Mouse (Mus musculus): Measurements from ENCODE around the gene Mybpc1. TPM values are rescaled to one million over a fixed set of nuclear protein-coding genes. Genes with fewer than 3 reads are reported as not detected.

The Mybpc1 gene
- polyA plus RNA-seq, 1 experiment, result 1.5 TPM

DNA sequence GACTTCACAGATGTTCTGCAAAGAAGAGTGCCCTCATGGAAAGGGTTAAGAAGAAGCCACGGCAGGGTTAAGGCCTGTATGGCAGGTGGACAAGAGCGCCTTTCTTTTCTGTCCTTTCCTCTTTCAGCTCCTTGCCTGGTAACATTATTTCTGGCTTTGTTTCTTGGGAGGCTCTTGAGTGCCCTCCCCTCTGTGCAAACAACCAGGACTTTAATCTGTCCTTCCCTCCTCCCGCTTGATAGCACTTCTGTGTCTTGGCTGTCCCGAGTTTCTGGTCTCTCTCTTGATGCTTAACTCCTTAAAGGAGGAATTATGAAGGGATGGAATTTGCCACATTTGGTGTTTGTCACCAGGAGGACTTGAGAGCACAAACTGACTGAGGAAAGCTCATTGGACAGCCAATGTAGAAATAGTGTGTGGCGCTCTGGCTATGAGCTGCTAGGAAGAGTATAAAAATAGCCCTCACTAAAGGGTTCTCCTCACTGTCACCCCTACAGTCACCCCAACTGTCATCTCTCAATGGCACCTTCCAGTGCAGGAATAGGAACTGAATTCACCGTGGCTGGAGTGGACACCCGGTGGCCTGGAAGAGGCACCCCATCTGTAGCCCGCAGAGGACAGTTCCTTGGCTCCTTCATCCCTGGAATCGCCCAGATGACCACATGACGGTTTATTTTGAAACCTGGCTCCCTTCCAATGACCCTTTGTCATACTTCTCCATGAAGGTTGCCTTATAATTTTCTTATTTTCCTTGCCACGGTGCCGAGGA, 94.3 kb downstream of the Mybpc1 start:
- Histone ChIP-seq H3K4me3 (replicated peaks; ENCODE audit: control insufficient read depth, low read depth, low read length) (no peak overlapping the region), H3K27ac (ENCODE audit: control insufficient read depth, insufficient read depth, low read depth, low read length, poor library complexity) (no peak overlapping the region), H3K4me1 (ENCODE audit: control insufficient read depth, insufficient read depth, low read length) (no peaks in the 10 kb centered on the region)
- TF ChIP-seq POLR2A (IDR thresholded peaks at IDR 0.05; ENCODE audit: borderline replicate concordance, control insufficient read depth, low read depth, low read length) (no peak), CTCF (IDR thresholded peaks at IDR 0.05; ENCODE audit: control insufficient read depth, insufficient read depth, low read length) (no peak)
- 49% methylated on average over 12 of the region's 12 CpGs for WGBS

DNA sequence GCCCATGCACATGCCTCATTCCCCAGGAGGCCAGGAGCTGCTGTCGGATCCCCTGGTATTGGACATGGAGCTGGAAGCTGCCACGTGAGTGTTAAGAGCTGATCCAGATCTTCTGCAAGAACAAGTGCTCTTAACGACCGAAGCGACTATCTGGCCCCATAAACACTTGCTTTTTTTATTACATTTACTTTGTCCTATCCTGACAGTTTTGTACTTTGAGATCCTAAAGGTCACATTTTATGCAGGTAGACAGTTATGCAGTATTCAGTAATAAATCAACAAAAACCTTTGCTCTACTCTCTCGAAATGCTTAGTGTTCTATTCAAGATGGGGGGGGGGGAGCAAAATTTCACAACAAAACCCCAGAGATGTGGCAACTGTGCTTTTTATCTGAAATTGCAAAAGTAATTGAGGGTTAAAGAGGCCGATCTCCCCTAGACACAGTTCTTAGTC, 97.2 kb downstream of the Mybpc1 start:
- Histone ChIP-seq H3K4me3 (replicated peaks; ENCODE audit: control insufficient read depth, low read depth, low read length) (no peak overlapping the region), H3K27ac (ENCODE audit: control insufficient read depth, insufficient read depth, low read depth, low read length, poor library complexity) (no peak overlapping the region), H3K4me1 (ENCODE audit: control insufficient read depth, insufficient read depth, low read length) (no peaks in the 10 kb centered on the region)
- 48% methylated on average over 7 of the region's 7 CpGs for WGBS
- TF ChIP-seq CTCF (IDR thresholded peaks at IDR 0.05; ENCODE audit: control insufficient read depth, insufficient read depth, low read length) (no peak), POLR2A (IDR thresholded peaks at IDR 0.05; ENCODE audit: borderline replicate concordance, control insufficient read depth, low read depth, low read length) (no peak)

DNA sequence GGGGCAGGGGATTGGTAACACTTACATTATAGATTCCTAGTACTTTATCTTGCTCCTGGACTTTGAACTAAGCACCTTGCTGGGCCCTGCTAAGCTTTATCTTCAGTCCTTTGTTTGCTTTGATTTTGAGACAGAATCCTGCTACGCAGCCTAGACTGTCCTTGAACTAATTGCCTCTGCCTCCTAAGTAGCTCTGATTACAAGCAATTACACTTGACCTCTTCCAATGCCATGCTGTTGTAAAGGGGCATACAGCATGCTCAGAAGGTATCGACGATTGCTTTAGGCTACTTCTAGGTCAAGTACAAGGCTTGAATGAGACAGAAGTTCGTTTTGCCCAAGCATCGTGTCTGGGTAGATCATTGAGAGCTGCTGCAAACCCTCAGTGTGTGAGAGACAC, 99.7 kb downstream of the Mybpc1 start:
- Histone ChIP-seq H3K4me1 (ENCODE audit: control insufficient read depth, insufficient read depth, low read length) (no peaks in the 10 kb centered on the region; the same call in 1 of the 2 replicates), H3K4me3 (replicated peaks; ENCODE audit: control insufficient read depth, low read depth, low read length) (no peak overlapping the region), H3K27ac (ENCODE audit: control insufficient read depth, insufficient read depth, low read depth, low read length, poor library complexity) (no peak overlapping the region)
- no peak for TF ChIP-seq POLR2A (IDR thresholded peaks at IDR 0.05; ENCODE audit: borderline replicate concordance, control insufficient read depth, low read depth, low read length)
- TF ChIP-seq CTCF (IDR thresholded peaks at IDR 0.05; ENCODE audit: control insufficient read depth, insufficient read depth, low read length), result no peak
- 86% methylated on average over 5 of the region's 5 CpGs for WGBS

DNA sequence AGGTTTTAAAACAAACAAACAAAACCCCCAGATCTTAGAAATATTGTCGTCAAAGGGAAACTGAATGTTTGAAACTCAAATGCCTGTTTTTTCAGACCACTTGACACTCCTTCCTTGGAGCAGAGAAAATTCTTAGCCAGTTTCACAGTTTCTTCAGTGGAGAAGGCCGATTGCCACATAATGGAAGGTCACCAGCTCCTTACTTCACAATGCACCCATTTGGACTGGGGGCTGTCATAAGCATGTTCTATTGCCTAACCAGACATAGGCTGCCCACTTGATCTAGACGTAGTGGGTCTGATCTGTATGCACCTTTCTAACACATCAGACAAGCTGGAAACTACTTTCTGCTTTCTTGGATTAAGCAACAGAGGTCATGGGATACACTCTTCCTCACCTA, 100.5 kb downstream of the Mybpc1 start:
- H3K4me3 ChIP-seq (replicated peaks; ENCODE audit: control insufficient read depth, low read depth, low read length), result no peak overlapping the region
- no peaks in the 10 kb centered on the region; the same call in 1 of the 2 replicates for H3K4me1 ChIP-seq (ENCODE audit: control insufficient read depth, insufficient read depth, low read length)
- 41% methylated on average over 3 of the region's 3 CpGs for WGBS
- no peak for TF ChIP-seq POLR2A (IDR thresholded peaks at IDR 0.05; ENCODE audit: borderline replicate concordance, control insufficient read depth, low read depth, low read length)
- TF ChIP-seq CTCF (IDR thresholded peaks at IDR 0.05; ENCODE audit: control insufficient read depth, insufficient read depth, low read length), result no peak
- no peak overlapping the region for H3K27ac ChIP-seq (ENCODE audit: control insufficient read depth, insufficient read depth, low read depth, low read length, poor library complexity)

DNA sequence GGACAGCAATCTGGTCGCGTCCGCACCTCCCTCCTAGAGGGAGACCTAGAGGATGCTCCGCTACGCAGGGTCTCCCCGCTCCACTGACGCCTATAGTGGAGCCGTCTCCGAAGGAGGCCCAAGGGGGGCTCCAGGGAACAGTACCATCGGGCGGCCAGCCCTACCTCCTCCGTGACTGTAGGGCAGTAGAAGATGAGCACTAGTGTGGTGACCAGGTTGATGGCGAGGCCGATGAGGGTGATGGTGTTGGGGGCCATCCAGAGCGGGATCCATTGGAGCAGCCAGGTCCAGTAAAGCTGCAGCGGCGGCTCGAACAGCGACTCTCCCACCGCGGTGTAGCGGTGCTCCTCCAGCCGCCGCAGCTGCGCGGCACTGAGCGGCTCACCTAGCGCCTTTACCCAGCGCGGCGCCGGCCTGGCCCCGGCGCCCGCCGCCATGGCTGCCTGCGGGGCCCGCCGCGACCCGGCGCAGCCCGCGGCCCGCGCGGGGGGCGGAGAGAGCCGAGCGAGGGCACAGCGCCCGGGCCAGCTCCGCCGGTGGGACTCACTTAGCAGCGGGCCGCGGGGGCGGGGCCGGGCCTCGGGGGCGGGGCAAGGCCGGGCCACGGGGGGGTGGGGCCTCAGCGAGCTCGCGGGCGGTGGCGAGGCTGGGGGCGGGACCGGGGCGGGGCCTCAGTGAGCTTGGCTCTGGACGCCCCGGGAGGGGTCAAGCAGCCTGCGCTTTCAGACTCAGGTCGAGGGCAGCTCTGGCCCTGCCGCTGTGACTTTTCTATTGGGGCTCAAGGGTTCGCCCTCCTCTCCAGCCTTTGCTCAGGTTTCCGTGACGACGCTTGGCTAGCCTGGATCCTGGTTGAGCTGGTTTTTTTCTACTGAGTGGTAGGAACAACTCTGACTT, 101.3 kb downstream of the Mybpc1 start, which contains the start of gene Chpt1:
Gene Chpt1, minus strand, starts transcription at position 653 of the 894 bp plus-strand sequence.
- under 1% methylated on average over 60 of the region's 80 CpGs for WGBS
- TF ChIP-seq POLR2A (IDR thresholded peaks at IDR 0.05; ENCODE audit: borderline replicate concordance, control insufficient read depth, low read depth, low read length) (peak; percentile 37; the same call in 1 of the 2 replicates), CTCF (IDR thresholded peaks at IDR 0.05; ENCODE audit: control insufficient read depth, insufficient read depth, low read length) (no peak)
- H3K4me3 ChIP-seq (replicated peaks; ENCODE audit: control insufficient read depth, low read depth, low read length), result peak within 1 kb of the TSS; percentile 70
- peak within 1 kb of the TSS; percentile 40; the same call in 1 of the 2 replicates for H3K27ac ChIP-seq (ENCODE audit: control insufficient read depth, insufficient read depth, low read depth, low read length, poor library complexity)
- H3K4me1 ChIP-seq (ENCODE audit: control insufficient read depth, insufficient read depth, low read length), result no peaks in the 10 kb centered on the region; the same call in 1 of the 2 replicates

DNA sequence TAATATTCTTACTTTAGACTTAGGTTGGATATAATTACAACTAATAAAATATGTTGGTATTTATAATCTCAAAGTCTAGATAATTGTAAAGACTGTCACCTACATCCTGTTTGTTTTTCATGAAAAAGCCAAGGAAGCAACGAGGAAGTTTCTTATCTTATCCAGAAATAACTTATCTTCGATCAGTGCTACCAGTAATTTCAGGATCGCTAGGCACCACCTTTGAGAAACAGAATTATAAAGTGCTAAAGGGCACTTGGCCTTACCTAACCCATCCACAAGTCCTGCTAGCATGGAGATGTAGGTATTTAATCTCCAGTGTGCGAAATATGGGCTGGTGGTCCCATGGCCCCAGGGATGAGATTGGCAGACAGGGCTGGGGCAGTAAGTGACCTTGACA, 102.0 kb downstream of the Mybpc1 start:
- WGBS, result 42% methylated on average over 4 of the region's 4 CpGs
- Histone ChIP-seq H3K4me3 (replicated peaks; ENCODE audit: control insufficient read depth, low read depth, low read length) (peak overlapping the region; percentile 70), H3K4me1 (ENCODE audit: control insufficient read depth, insufficient read depth, low read length) (no peaks in the 10 kb centered on the region; the same call in 1 of the 2 replicates), H3K27ac (ENCODE audit: control insufficient read depth, insufficient read depth, low read depth, low read length, poor library complexity) (no peak overlapping the region)
- TF ChIP-seq POLR2A (IDR thresholded peaks at IDR 0.05; ENCODE audit: borderline replicate concordance, control insufficient read depth, low read depth, low read length) (no peak), CTCF (IDR thresholded peaks at IDR 0.05; ENCODE audit: control insufficient read depth, insufficient read depth, low read length) (no peak)

DNA sequence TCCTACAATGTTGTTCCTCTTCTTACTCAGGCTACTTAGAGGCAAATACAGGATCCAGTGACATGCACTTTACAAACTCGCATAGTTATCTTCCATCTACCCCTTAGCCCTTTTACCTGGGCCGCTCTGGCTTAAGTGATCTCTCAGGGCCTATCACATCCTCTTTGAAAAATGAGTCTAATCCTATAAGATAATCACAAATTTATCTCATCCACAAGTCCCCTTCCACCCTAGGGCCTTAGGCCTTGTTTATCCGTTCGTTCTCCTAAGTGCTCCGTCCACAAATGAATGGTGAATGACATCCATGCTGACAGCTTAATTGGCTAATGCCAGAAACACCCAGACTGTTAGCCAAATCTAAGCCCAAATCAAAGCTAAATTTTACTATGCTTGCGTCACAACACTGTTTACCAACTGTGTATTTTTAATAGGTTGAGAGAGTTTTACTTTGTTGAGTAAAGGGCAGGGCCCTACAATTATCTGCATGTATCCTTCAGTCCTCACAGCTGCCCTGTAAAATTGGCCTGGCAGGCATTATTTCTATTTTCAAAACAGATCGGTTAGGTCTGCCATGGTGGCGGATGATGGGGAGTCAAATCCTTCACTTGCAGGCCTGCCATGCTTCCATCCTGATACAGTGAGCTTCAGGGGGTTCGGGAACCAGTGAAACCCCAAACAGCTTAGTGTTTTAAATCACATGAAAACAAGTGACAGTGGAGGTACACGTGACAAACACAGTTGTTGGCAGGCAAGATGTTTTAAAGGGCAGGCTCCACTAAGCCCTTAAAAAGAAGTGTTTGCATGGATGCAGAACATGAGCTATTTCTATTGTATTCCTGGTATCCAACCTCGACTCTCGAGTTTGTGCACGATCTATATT, 102.8 kb downstream of the Mybpc1 start:
- TF ChIP-seq CTCF (IDR thresholded peaks at IDR 0.05; ENCODE audit: control insufficient read depth, insufficient read depth, low read length) (no peak), POLR2A (IDR thresholded peaks at IDR 0.05; ENCODE audit: borderline replicate concordance, control insufficient read depth, low read depth, low read length) (no peak)
- Histone ChIP-seq H3K27ac (ENCODE audit: control insufficient read depth, insufficient read depth, low read depth, low read length, poor library complexity) (no peak overlapping the region), H3K4me3 (replicated peaks; ENCODE audit: control insufficient read depth, low read depth, low read length) (no peak overlapping the region), H3K4me1 (ENCODE audit: control insufficient read depth, insufficient read depth, low read length) (no peaks in the 10 kb centered on the region; the same call in 1 of the 2 replicates)
- WGBS, result 85% methylated on average over 13 of the region's 13 CpGs

Data from bone marrow, adult 2 months (tissue).